Mouse (Mus musculus) right cerebral cortex, postnatal 25 days (tissue): ENCODE results near the gene Thbd.

Experiments
- DNase-seq: peaks from one replicate; pipeline ENCODE4 v3.0.0; 2022

Thbd gene

DNA sequence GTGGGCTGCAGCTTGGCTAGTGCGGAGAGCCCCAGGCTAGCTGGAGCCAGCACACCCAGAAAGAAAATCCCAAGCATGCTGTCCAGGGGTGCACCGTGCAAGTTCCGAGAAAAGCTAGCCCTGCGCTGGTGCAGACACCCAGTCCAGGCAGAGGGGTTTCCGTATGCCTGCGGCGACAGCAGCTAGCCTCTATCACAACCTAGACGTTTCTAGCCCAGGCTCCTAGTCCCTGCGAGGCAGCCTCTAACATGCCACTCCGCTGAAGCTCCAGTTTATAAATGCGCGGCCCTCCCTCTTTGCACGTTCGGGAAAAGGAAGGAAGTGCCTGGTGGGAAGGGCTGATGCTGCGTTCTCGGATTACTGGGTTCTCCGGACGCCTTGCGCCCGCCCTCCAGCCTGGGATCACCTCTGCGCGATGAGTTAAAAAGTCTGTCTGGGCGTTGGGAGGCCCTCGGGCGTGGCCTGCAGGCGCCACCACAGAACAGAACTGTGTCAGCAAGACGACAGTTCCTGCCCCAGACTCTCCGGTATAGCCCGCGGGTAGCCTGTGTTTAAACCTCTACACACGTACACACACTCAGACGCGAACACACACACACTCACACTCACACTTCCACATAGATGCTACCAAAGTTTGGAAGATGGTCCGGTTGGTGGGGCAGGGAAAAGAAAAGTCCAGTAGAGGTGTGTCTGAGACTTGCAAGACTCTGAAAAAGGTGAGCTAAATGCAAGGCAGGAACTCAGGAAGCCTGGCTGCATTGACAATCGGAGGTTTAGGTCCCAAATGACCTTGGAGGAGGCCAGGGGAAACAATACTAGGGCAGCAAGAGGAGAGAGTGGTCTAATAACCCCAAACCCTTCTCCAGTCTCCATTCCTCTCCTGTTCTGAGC lies at the start of gene Thbd:
Gene Thbd (minus strand): TSS at position 319 of the 891 bp plus-strand sequence.
- DNase-seq: no peak

DNA sequence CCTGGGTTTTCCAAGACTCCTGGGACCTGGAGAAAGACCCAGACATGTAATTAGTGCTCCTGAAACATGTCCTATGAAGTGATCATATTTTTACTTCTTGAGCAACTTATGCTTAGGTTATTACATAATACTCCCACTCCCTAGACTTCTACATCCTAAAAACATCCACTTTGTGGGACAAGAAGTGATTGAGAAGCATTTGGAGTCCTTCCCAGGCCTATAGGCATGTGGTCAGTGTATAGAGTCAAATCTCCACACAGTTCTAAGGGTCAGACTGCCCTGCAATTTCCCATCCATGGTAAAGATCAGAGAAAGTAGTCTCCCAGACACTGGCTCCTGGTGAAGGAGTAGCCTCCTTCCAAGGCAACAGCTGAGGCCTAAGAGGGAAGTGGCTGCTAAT lies 47.4 kb upstream of the Thbd start:
- DNase-seq: no peak

DNA sequence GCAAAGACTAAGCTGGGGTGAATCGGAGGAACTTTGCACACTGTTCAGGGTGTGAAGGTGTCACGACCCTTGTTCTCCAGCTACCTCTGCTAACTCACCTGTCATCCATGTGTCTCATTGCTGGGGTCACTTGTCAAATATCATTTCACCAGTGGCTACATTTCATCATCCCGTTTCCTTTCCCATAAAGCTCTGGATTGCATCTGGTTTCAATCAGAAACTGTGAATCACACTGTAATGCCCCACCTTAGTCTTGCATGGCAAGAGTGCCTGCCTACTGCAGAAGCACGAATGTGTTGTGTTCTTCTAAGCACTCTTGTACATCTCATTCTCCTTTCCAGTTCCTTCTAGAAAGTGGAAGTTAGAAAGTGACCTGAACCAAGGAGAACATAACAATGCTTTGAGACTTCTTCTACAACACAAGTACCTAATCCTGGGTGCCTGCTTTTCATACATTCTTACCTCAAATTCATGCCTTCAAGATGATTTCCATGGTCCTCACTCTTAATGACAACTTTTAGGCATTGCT lies 46.1 kb upstream of the Thbd start:
- DNase-seq: no peak

DNA sequence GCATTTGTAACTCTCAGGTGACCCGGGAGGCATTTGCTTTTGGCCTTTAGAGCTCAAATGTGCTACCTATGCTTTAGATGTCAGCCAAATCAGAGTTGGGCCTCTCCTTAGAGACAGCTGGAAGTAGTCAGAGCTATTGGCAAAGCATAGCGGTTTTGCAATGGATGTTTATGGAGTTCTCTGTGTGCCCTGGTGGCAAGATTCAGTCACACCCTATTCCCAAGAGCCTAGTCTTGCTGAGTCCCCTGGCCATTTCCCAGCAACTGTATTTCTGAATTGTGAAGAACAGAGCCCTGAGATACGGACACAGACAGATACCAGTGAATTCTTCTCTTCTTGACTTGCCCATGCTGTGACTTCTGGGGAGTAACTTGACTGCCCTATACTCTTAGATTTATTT lies 45.1 kb upstream of the Thbd start:
- no peak for DNase-seq

DNA sequence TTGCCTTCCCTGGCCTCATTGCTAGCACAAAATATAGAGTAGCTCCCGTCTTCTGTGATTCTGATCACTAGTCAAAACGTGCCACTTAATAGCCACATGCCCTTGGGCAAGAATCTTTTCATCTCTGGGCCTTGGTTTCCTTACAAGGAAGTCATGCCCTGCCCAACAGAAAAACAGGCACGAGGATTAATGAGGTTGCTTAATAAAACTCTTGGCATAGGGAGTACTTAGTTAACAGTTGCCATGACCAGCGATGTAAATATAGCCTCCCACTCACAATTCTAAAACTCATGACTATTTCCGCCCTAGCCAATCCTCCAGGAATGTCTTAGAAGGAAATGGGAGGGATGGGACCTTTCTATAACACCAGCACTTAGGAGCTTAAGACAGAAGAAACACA lies 43.5 kb upstream of the Thbd start:
- no peak for DNase-seq

DNA sequence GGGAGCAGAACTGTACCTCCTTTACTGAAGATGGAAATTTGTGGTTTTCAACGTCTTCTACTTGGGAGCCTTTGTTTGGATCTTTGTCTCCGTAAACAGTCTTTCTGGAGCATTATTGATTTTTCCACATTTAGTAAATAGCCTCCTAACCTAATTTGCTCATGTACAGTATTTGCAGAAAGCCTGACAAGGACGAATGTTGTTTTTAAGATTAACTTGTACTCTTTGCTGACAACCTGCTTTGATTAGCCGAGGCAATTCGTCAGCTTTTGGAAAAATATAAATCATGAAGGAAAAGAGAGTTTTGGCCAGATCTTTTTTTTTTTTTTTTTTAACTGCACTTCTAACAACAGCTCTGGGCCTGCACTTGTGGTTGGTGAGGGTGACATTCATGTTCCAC lies 42.6 kb upstream of the Thbd start:
- no peak for DNase-seq

DNA sequence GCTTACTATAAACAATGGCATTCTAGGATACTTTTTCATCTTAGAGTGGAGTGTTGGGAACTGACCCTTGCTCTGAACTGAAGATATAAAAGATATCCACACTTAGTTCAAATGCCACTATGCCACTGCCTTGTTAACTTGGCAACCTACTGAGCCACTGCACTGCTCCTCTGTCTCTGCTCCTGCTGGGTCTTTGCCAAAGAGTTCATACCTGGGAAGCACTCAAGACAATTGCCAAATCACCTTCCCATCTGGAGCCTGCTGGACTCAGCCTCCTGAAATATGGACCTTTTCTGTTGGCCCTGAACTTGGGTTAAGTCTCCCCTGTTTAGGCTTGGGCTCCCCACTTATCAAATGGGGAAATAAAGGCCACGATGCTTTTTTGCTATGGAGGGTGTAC lies 41.7 kb upstream of the Thbd start:
- no peak for DNase-seq

DNA sequence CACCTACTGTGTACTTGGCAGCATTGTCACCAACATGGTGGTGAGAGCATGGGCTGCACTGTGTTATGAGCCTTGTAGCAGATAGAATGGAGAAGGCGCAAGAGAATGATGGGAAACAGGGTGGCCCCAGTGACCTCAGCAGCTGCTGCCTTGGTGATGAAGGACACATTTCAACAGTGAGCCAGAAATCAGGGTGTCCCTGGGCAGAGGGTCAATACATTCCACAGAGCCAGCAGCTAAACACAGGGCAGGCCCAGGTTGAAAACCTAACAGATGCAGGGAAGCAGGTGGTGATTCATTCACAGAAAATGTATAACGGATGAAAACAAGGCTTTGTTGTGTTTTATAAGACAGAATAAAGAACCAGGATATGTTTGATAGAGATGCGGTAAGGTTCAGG lies 38.5 kb upstream of the Thbd start:
- no peak for DNase-seq

DNA sequence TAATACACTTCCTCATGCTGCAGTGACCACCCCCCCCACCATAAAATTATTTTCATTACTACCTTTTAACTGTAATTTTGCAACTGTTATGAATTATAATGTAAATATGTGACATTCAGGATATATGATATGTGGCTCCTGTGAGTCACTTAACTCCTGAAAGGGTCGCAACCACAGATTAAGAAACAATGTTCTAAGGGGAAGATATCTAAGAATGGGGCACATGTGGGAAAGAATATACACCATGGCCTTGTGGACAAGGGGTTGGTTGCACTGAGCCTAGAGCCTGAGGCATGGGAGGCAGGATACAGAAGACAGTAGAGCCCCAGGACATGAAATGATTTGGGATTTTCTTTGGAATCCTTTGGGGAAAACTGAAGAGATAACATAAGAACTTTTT lies 37.6 kb upstream of the Thbd start:
- no peak for DNase-seq

DNA sequence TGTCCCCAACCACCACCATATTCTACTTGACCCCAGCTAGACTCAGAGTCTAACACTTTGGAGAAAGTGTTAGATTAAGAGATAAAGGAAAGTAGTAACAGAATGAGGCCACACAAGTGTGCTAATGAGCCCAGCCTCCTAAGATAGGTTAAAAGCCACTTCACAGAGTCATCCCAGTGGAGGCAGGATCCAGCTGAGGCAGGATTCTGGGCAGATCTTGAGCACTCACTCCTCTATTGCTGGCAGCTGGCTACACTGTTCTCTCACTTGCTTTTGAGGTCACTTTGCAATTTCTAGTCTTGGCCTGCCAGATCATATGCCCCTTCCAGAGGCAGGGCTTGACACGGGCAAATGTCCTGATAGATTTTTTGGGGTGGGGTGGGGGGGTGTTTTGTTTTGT lies 36.5 kb upstream of the Thbd start:
- no peak for DNase-seq

DNA sequence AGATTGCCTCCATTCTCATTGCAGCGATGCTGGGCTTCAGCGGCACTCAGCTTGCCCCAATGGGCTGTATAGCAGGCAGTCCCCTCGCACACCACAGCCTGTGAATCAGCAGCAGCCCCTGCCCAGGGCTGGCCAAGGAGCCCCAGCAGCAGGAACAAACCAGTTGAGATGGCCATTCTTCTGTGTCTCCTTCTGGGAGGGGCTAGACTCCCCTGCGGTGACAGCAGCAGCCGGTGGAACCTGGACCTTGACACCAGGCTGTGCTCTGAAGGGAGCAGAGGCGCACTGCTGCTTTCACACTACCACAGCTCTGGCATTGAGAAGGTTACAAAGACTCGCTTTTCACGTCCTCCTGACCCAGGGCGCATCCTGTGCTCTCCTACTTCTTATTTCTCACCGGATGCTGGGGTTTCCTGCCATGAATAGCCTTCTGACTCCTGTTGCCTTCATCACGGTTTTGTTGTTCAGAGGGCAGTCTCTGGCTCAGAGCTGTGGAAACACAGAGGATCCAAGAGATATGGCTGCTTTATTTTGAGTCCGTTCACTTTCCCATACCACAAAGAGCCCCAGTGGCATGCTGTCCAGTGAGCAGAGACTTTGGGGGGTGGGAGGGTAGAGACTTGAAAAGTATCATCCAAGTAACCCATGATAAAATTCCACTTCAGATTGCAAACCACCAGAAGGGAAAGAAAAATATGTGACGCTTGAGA lies 35.4 kb upstream of the Thbd start, which contains the start of gene Cd93:
Gene Cd93 (minus strand): TSS at position 315 of the 710 bp plus-strand sequence.
- DNase-seq: no peak

DNA sequence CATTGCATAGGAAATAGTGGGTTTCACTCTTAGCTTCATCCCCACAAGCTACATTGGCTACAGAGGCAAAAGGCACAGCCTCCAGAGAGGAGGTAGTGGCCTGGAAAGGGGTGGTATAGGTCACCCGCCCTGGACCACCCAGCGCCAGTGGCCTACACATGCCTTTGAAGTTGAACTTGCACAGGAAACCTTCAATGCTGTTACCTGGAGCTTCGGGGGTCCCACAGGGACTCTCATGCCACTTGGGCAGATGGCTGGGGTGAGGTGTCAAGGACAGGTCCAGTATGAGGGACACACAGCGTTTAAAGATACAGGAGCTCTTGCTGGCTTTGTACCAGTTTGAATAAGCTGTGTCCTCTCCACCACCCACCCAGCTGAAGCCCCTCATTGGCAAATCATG lies 34.7 kb upstream of the Thbd start:
- no peak for DNase-seq

DNA sequence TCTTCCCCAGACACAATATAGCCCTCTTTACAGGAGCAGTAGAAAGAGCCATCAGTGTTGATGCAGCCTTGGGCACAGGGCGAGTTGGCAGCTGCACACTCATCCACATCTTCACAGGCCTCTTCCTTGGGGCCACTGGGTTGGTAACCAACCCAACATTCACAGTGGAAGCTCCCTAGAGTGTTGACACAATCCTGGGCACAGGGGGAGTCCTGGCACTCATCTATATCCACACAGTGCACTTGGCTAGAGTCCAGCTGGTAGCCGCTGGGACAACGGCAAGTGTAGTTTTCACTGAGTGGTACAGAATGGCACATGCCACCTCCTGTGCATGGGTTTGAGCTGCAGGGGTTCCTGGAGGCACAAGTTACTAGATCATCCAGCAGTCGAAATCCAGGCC lies 34.2 kb upstream of the Thbd start:
- no peak for DNase-seq

DNA sequence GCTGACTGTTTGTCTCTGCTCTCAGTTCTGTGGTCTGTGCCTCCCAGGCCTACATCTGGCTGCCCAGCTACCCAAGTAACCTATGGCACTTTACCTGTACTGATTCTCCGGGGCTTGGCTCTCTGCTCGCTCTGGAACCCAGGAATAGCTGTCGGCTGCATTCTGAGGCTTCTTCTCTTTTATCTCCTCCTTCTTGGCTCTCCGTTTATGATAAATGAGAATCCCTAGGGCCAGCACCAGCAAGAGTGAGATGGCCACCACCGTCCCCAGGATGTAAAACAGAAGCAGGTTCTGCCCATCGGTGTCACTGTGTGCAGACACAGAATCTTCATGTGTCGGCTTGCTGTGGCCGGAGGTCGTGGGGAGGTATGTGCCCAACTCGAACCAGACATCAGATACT lies 33.4 kb upstream of the Thbd start:
- DNase-seq: no peak

DNA sequence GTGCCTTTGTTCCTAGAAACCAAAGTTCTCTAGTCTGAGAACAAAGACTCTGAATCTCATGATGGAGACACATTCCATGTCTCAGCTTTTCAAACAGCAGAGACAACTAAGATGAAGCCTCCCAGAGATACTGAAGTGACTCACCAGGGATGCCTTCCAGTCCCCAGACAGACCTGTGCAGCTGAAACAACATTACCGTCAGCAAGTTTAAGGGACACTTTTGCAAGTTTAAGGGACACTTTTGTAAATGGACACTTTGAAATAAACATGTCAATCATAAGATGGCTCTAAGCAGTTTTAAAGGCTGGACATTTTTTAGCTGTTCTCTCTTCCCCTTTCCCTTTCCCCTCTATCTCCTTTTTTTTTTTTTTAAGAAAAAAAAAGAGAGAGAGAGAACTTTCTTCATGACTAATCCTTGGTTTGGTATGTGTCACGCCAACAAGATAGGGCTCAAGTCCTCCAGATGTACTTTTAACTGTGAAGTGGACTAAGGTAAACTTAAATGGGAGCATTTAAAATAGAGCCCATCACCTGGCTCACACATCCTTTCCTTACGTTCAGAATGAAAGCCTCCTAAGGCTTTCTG lies 31.8 kb upstream of the Thbd start:
- DNase-seq: no peak

DNA sequence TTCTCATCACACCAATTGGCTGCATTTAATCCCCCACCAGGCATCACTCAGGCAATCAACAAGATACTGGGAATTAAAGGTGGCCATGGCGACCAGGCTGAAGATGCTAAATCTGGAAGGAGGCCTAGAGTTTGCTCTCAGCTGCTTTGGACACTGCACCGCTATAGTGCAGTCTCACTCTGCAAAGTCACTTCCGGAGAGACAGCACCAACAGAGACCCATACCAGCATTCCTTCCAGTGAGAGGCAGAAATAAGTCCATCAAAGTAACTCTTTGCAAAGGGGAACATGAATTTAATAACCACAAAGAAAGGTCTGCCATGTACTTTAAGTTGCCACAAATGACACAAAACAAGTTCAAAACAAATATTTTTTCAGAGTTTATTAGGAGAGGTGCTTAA lies 28.3 kb upstream of the Thbd start:
- no peak for DNase-seq

DNA sequence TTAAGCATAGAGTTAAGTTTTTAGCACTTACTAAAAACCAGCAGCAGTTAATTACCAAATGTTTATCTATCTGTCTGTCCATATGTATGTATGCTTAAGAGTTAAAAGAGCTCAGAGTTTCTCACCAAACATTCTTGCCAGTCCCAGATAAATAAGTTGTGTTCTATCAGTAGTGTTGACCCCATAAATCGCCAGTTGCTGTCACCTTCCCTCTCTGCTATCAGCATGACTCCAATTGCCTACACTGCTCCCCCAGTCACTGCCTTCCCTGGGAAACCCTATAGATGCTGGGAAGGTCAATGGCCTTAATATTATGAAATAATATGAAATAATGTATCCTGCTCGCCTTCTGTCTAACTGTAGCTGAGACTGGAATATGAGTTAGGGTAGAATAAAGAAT lies 24.4 kb upstream of the Thbd start:
- DNase-seq: no peak

DNA sequence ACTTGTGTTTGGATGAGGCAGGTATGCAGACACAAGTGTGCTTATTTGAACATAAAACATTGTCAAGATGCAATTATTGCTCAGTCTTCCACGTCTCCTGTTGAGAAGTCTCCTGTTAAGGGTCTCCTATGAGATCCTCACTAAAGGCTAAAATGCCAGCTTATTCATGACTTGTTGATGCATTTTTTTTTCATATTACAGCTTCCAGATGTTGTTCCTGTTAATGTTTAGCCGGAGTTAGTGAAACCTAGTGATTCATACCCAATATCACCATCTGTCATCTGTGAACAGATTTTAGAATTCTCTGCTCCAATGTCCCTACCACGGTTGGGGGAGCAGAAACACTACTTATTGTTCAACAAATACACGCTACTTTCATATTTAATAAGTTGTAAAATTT lies 23.0 kb upstream of the Thbd start:
- no peak for DNase-seq

DNA sequence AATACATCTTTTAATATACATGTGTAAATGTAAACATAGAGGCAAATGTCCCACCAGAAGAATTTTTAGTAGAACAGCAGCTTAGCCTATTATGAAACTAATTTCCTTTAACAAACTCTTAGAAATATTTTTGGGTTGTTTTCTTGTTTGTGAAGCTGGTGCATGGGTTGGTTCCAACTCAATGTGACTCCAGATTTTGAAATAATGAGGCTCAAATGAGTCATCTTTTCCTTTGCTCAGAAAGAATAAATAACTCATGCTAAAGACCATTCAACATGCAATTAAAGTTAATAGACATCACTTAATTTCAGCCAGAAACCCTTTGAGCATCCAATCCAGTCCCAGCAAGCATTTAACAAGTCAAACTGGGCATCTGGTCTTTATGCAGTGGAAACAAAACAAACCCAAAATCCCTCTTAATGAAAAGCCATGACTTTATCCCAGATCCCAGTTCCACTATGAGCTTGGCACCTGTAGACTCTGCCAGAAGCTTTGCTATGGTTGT lies 21.1 kb upstream of the Thbd start:
- no peak for DNase-seq

DNA sequence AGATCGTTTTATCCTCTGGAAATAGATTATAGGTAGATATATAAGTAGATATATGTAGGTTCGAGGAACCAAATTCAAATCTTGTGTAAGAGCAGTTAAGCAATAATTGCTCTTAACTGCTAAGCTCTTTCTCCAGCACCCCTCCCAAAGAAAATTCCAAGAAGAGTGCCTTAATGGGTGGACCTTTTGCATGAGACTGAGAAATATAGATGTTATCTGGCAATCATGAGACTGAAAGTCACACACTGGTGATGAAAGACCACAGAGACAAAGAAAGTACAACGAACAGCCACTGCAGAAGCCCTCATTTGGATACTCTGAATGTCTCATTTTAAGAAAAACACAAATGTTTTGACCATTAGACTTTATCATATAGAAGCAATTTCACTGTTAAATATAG lies 20.5 kb upstream of the Thbd start:
- DNase-seq: no peak

DNA sequence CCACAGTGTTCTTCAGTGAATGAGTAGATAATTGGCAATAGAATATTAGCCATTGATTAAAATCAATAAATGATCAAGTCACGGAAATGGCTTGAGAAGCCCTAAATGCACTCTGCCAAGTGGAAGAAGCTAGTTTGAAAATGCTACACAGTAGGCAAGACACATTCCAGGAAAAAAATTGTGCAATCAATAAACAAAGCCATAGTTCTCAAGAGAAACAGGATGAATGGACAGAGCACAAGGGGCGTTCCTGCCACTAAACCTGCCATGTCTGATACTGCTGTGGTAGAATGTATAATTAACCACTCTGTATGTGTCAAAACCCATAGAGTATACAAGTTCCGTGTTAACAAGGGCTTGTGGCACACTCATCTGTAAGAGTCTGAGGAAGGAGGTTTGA lies 19.6 kb upstream of the Thbd start:
- no peak for DNase-seq

DNA sequence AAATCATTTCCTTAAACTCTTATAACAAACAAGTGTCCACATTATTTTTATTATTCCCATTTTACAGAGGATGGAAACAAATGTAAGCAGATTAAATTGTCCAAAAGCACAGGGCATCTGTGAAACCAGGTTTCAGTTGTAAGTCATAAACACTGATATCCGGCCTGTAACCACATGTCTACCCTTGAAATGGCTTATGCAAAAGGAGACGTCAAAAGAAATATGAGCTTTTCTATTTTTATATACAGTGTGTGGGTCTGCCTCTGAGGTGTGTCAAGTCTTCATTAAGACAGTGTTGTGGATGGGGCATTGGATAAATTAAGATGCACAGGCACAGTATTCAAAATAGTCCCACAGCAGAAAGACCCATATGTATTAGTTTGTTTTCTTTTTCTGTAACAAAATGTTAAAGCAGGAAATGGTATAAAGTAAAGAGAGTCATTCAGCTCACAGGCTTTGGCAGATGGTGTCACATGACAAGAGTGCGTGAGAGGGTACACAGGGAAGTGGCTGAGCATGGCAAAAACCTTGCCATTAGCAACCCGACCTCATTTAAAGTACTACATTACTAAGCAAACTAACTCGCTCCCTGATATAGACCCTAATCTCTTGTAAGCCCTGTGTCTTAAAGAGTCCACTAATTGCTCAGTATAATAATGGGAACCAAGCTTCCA lies 17.9 kb upstream of the Thbd start:
- DNase-seq: no peak

DNA sequence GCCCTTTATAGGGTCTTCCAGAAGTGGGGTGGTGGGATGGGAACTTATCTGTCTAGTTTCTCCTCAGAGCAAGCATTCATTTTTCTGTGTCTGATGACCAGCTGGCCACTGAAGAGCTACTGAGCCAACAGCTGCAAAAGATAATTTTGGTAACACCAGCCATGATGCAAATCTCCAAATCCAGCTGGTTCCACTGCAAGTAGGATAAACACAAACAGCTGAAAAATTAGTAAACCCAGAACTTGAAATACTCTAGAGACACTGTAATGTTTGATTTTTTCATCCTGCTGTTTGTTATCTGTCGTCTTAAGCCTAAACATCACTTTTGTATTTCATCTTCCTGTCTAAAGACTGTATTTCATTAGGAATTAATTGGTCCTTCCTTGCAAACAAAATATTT lies 13.7 kb upstream of the Thbd start:
- DNase-seq: no peak
